Mouse (Mus musculus) forebrain, embryonic 12.5 days (tissue): ENCODE results near the gene Clasp2. TPM values are rescaled to one million over a fixed set of nuclear protein-coding genes. Genes with fewer than 3 reads are reported as not detected.

Experiments used
- ATAC-seq: fragments of 200-750 bp; cut with Nextera tagmentation; 2 replicates; pipeline ENCODE4 v1.8.0; 2017; ENCODE audit warnings: moderate TSS enrichment; ENCODE audit not compliant: low FRiP score
- H3K27ac ChIP-seq: fragments of 300-500 bp; sonication (generic); 2 replicates; pipeline ENCODE4 v1.5.1; 2016; ENCODE audit warnings: mild to moderate bottlenecking
- H3K27me3 ChIP-seq: fragments of 300-500 bp; sonication (generic); 2 replicates; pipeline ENCODE4 v1.6.1; 2016; ENCODE audit warnings: mild to moderate bottlenecking
- H3K36me3 ChIP-seq: fragments of 300-500 bp; sonication (generic); replicated peaks from 2 replicates; pipeline ENCODE4 v1.6.1; 2016; ENCODE audit warnings: mild to moderate bottlenecking
- H3K4me1 ChIP-seq: fragments of 300-500 bp; sonication (generic); 2 replicates; pipeline ENCODE4 v1.6.1; 2016
- H3K4me2 ChIP-seq: fragments of 300-500 bp; sonication (generic); 2 replicates; pipeline ENCODE4 v1.6.1; 2016; ENCODE audit warnings: mild to moderate bottlenecking, moderate library complexity
- H3K4me3 ChIP-seq: fragments of 300-500 bp; sonication (generic); replicated peaks from 2 replicates; pipeline ENCODE4 v1.5.1; 2016; ENCODE audit warnings: mild to moderate bottlenecking
- H3K9ac ChIP-seq: fragments of 300-500 bp; sonication (generic); 2 replicates; pipeline ENCODE4 v1.6.1; 2016; ENCODE audit warnings: mild to moderate bottlenecking
- H3K9me3 ChIP-seq: fragments of 300-500 bp; sonication (generic); 2 replicates; pipeline ENCODE4 v1.6.1; 2016
- WGBS: fragments of 180-500 bp; shearing (Covaris S2); methylation state at CpG from one replicate; pipeline ENCODE4 v1.1.7; 2016; 5-methylcytosine and 5-hydroxymethylcytosine counted together
- polyA plus RNA-seq: library from polyadenylated mRNA; unstranded; fragments of >200 nt; fragmentation: Nextera tagmentation; extraction: Ambion mirVana; gene quantifications from 2 replicates; pipeline ENCODE4 v1.2.1, GENCODE M21; 2016

The Clasp2 gene
- polyA plus RNA-seq, 1 experiment from 2014 or later = 81.3 TPM

GRCm38 (mm10) chr9:113802734-113803133, 61.5 kb downstream of the Clasp2 start:
- Histone ChIP-seq H3K4me2 (no peak overlapping the region), H3K36me3 (no peaks in the 10 kb centered on the region), H3K27ac (no peak overlapping the region), H3K9ac (no peak overlapping the region), H3K4me1 (peaks cover 4% of the 10 kb centered on the region; the same call in 1 of the 2 replicates), H3K27me3 (no peaks in the 10 kb centered on the region), H3K4me3 (no peak overlapping the region), H3K9me3 (no peaks in the 10 kb centered on the region)
- no peak for ATAC-seq
- 37% methylated on average over 3 of the region's 3 CpGs for WGBS

- Histone ChIP-seq H3K4me3 (no peak overlapping the region), H3K4me2 (no peak overlapping the region), H3K27me3 (no peaks in the 10 kb centered on the region), H3K4me1 (peaks cover 4% of the 10 kb centered on the region; the same call in 1 of the 2 replicates), H3K36me3 (no peaks in the 10 kb centered on the region), H3K27ac (no peak overlapping the region), H3K9ac (no peak overlapping the region), H3K9me3 (no peaks in the 10 kb centered on the region)
- ATAC-seq = no peak
- WGBS = 89% methylated on average over 2 of the region's 2 CpGs
These were observed 62.5 kb downstream of the Clasp2 start for GRCm38 (mm10) chr9:113803751-113804150.

GRCm38 (mm10) chr9:113805359-113805758, 64.1 kb downstream of the Clasp2 start:
- WGBS = 97% methylated on average over 1 of the region's 1 CpGs
- Histone ChIP-seq H3K4me2 (no peak overlapping the region), H3K36me3 (no peaks in the 10 kb centered on the region), H3K9ac (no peak overlapping the region), H3K9me3 (no peaks in the 10 kb centered on the region), H3K27me3 (no peaks in the 10 kb centered on the region), H3K4me1 (peaks cover 4% of the 10 kb centered on the region; the same call in 1 of the 2 replicates), H3K27ac (no peak overlapping the region), H3K4me3 (no peak overlapping the region)
- no peak for ATAC-seq

- Histone ChIP-seq H3K4me2 (no peak overlapping the region), H3K27me3 (no peaks in the 10 kb centered on the region), H3K27ac (no peak overlapping the region), H3K4me3 (no peak overlapping the region), H3K4me1 (peaks cover 4% of the 10 kb centered on the region; the same call in 1 of the 2 replicates), H3K9ac (no peak overlapping the region), H3K36me3 (no peaks in the 10 kb centered on the region), H3K9me3 (no peaks in the 10 kb centered on the region)
- 59% methylated on average over 1 of the region's 1 CpGs for WGBS
- no peak for ATAC-seq
These were observed 70.1 kb downstream of the Clasp2 start for GRCm38 (mm10) chr9:113811327-113811726.

- H3K4me2 ChIP-seq = peak overlapping the region; percentile 49
- no peaks in the 10 kb centered on the region for H3K36me3 ChIP-seq
- peaks cover 4% of the 10 kb centered on the region; the same call in 1 of the 2 replicates for H3K4me1 ChIP-seq
- H3K9ac ChIP-seq = peak overlapping the region; percentile 43; the same call in 1 of the 2 replicates
- H3K27ac ChIP-seq = peak overlapping the region; percentile 86
- 31% methylated on average over 9 of the region's 9 CpGs for WGBS
- H3K27me3 ChIP-seq = no peaks in the 10 kb centered on the region
- no peaks in the 10 kb centered on the region for H3K9me3 ChIP-seq
- peak overlapping the region; percentile 34 for H3K4me3 ChIP-seq
- peak; percentile 87 for ATAC-seq
These were observed 70.8 kb downstream of the Clasp2 start for GRCm38 (mm10) chr9:113811957-113812670.

GRCm38 (mm10) chr9:113812671-113813001, 71.4 kb downstream of the Clasp2 start:
- H3K9ac ChIP-seq = peak overlapping the region; percentile 43; the same call in 1 of the 2 replicates
- peaks cover 4% of the 10 kb centered on the region; the same call in 1 of the 2 replicates for H3K4me1 ChIP-seq
- no peaks in the 10 kb centered on the region for H3K9me3 ChIP-seq
- WGBS = 74% methylated on average over 4 of the region's 4 CpGs
- no peaks in the 10 kb centered on the region for H3K36me3 ChIP-seq
- H3K27me3 ChIP-seq = no peaks in the 10 kb centered on the region
- peak overlapping the region; percentile 34 for H3K4me3 ChIP-seq
- H3K4me2 ChIP-seq = peak overlapping the region; percentile 49
- H3K27ac ChIP-seq = peak overlapping the region; percentile 86; the same call in 1 of the 2 replicates
- peak; percentile 39 for ATAC-seq

GRCm38 (mm10) chr9:113813086-113813485, 71.8 kb downstream of the Clasp2 start:
- peak overlapping the region; percentile 40; the same call in 1 of the 2 replicates for H3K9ac ChIP-seq
- H3K27ac ChIP-seq = no peak overlapping the region
- H3K27me3 ChIP-seq = no peaks in the 10 kb centered on the region
- no peaks in the 10 kb centered on the region for H3K36me3 ChIP-seq
- peak overlapping the region; percentile 28 for H3K4me3 ChIP-seq
- WGBS = 76% methylated on average over 5 of the region's 5 CpGs
- peaks cover 4% of the 10 kb centered on the region; the same call in 1 of the 2 replicates for H3K4me1 ChIP-seq
- peak overlapping the region; percentile 38 for H3K4me2 ChIP-seq
- no peak for ATAC-seq
- H3K9me3 ChIP-seq = no peaks in the 10 kb centered on the region

GRCm38 (mm10) chr9:113815836-113816235, 74.6 kb downstream of the Clasp2 start:
- Histone ChIP-seq H3K4me1 (peaks cover 4% of the 10 kb centered on the region; the same call in 1 of the 2 replicates), H3K4me2 (no peak overlapping the region), H3K27ac (no peak overlapping the region), H3K36me3 (no peaks in the 10 kb centered on the region), H3K9ac (no peak overlapping the region), H3K27me3 (no peaks in the 10 kb centered on the region), H3K9me3 (no peaks in the 10 kb centered on the region), H3K4me3 (no peak overlapping the region)
- 93% methylated on average over 2 of the region's 2 CpGs for WGBS
- no peak for ATAC-seq

- 80% methylated on average over 1 of the region's 1 CpGs for WGBS
- Histone ChIP-seq H3K4me2 (no peak overlapping the region), H3K36me3 (no peaks in the 10 kb centered on the region), H3K27me3 (no peaks in the 10 kb centered on the region), H3K9me3 (no peaks in the 10 kb centered on the region), H3K4me1 (no peaks in the 10 kb centered on the region), H3K9ac (no peak overlapping the region), H3K4me3 (no peak overlapping the region), H3K27ac (no peak overlapping the region)
- no peak for ATAC-seq
These were observed 80.9 kb downstream of the Clasp2 start for GRCm38 (mm10) chr9:113822150-113822549.

GRCm38 (mm10) chr9:113828719-113829118, 87.4 kb downstream of the Clasp2 start:
- no peak for ATAC-seq
- Histone ChIP-seq H3K4me1 (no peaks in the 10 kb centered on the region), H3K9ac (no peak overlapping the region), H3K36me3 (no peaks in the 10 kb centered on the region), H3K27ac (no peak overlapping the region), H3K4me3 (no peak overlapping the region), H3K4me2 (no peak overlapping the region), H3K27me3 (no peaks in the 10 kb centered on the region), H3K9me3 (no peaks in the 10 kb centered on the region)
- 82% methylated on average over 9 of the region's 9 CpGs for WGBS

- no peaks in the 10 kb centered on the region for H3K4me1 ChIP-seq
- no peaks in the 10 kb centered on the region for H3K27me3 ChIP-seq
- H3K36me3 ChIP-seq = 0 out of 2 replicates have a peak, but pooled peaks cover under 1% of the 10 kb centered on the region
- H3K9me3 ChIP-seq = no peaks in the 10 kb centered on the region
- H3K4me3 ChIP-seq = no peak overlapping the region
- ATAC-seq = no peak
- 98% methylated on average over 3 of the region's 3 CpGs for WGBS
- H3K4me2 ChIP-seq = no peak overlapping the region
- H3K9ac ChIP-seq = no peak overlapping the region
- H3K27ac ChIP-seq = no peak overlapping the region
These were observed 88.9 kb downstream of the Clasp2 start for GRCm38 (mm10) chr9:113830219-113830618.

- ATAC-seq = no peak
- Histone ChIP-seq H3K9me3 (no peaks in the 10 kb centered on the region), H3K4me3 (no peak overlapping the region), H3K9ac (no peak overlapping the region), H3K27ac (no peak overlapping the region), H3K4me2 (no peak overlapping the region), H3K27me3 (no peaks in the 10 kb centered on the region), H3K36me3 (0 out of 2 replicates have a peak, but pooled peaks cover 9% of the 10 kb centered on the region), H3K4me1 (no peaks in the 10 kb centered on the region)
- WGBS = 91% methylated on average over 7 of the region's 7 CpGs
These were observed 92.2 kb downstream of the Clasp2 start for GRCm38 (mm10) chr9:113833481-113833880.

GRCm38 (mm10) chr9:113837001-113837400, 95.7 kb downstream of the Clasp2 start:
- Histone ChIP-seq H3K27ac (no peak overlapping the region), H3K9me3 (no peaks in the 10 kb centered on the region), H3K4me1 (no peaks in the 10 kb centered on the region), H3K36me3 (peaks cover 16% of the 10 kb centered on the region; the same call in 1 of the 2 replicates), H3K27me3 (no peaks in the 10 kb centered on the region), H3K4me3 (no peak overlapping the region), H3K4me2 (no peak overlapping the region), H3K9ac (no peak overlapping the region)
- WGBS = 86% methylated on average over 4 of the region's 4 CpGs
- no peak for ATAC-seq
